ENCODE assay signal across 34 mouse cellular contexts in the genomic region with DNA sequence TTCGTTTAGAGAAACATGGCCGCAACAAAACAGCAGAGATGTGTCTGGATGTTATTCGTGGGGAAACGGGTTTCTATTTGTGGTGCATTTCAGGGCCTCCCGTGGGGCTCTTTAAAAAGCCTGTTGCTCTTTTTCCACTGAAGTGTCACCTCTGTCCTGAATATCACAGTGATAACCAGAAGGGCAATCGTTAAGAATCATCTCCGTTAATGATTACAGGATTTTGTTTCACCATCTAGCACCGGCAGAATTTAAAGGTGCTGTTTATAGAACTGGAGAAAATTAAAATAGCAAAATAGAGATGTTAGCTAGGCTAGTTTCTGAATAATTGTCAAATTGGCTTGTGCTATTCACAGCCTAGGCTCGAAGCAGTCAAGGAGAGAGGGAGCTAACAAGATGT.
"Had no signal": no experiment of that assay in that cellular context is flagged by ENCODE, and none has a peak within 500 bp of the region (broad histone marks: within the 10 kb centered on the region; RNA-seq: fewer than 3 reads in every experiment).

No protein-coding gene starts in this region.

- DNase-seq: heart, postnatal 10 days; heart, postnatal 36 days; heart, postnatal 4 days; kidney, adult 11 months; kidney, adult 18-20 months; kidney, adult 2 months; kidney, adult 8-10 months; kidney, adult 9 months; kidney, postnatal 10 days; kidney, postnatal 14 days; kidney, postnatal 25 days; kidney, postnatal 36 days; kidney, postnatal 4 days; layer of hippocampus, adult 9-11 months; layer of hippocampus, postnatal 36 days had no signal

- H3K4me3 ChIP-seq: heart, embryonic 10.5 days; heart, embryonic 12.5 days; heart, embryonic 13.5 days; heart, embryonic 15.5 days; hindbrain, embryonic 10.5 days; hindbrain, embryonic 12.5 days; hindbrain, embryonic 13.5 days; hindbrain, embryonic 15.5 days; intestine, embryonic 15.5 days; kidney, embryonic 15.5 days; layer of hippocampus, adult 2 months had no signal

- H3K9me3 ChIP-seq: heart, embryonic 10.5 days; heart, embryonic 12.5 days; heart, embryonic 13.5 days; heart, embryonic 15.5 days; hindbrain, embryonic 10.5 days; hindbrain, embryonic 12.5 days; hindbrain, embryonic 13.5 days; hindbrain, embryonic 15.5 days; intestine, embryonic 15.5 days; kidney, embryonic 15.5 days had no signal

- ATAC-seq: hindbrain, embryonic 16.5 days; hindbrain, postnatal 0 days; inflammation-experienced regulatory T-cells, adult 6 months; intestine, embryonic 15.5 days; intestine, embryonic 16.5 days; intestine, postnatal 0 days had no signal

- H3K36me3 ChIP-seq: heart, embryonic 10.5 days; heart, embryonic 12.5 days; heart, embryonic 13.5 days; heart, embryonic 15.5 days; hindbrain, embryonic 10.5 days; hindbrain, embryonic 12.5 days; hindbrain, embryonic 13.5 days; hindbrain, embryonic 15.5 days; intestine, embryonic 15.5 days; kidney, embryonic 15.5 days had no signal

- H3K27ac ChIP-seq: heart, embryonic 10.5 days; heart, embryonic 13.5 days; heart, embryonic 15.5 days; hindbrain, embryonic 10.5 days; hindbrain, embryonic 12.5 days; hindbrain, embryonic 13.5 days; hindbrain, embryonic 14.5 days; hindbrain, embryonic 15.5 days; hindbrain, postnatal 0 days; intestine, embryonic 15.5 days; kidney, embryonic 15.5 days; kidney, postnatal 0 days; layer of hippocampus, adult 2 months had no signal

- H3K4me2 ChIP-seq: heart, embryonic 11.5 days; heart, embryonic 12.5 days; heart, embryonic 13.5 days; heart, embryonic 15.5 days; hindbrain, embryonic 12.5 days; hindbrain, embryonic 13.5 days; hindbrain, embryonic 14.5 days; hindbrain, embryonic 15.5 days; intestine, embryonic 15.5 days; kidney, embryonic 15.5 days had no signal

- H3K4me1 ChIP-seq: heart, embryonic 10.5 days; intestine, embryonic 15.5 days had no signal

- H3K9ac ChIP-seq: heart, embryonic 12.5 days; heart, embryonic 13.5 days; heart, embryonic 15.5 days; hindbrain, embryonic 12.5 days; hindbrain, embryonic 13.5 days; hindbrain, embryonic 14.5 days; hindbrain, embryonic 15.5 days; intestine, embryonic 15.5 days; kidney, embryonic 15.5 days had no signal
